Mouse (Mus musculus): Measurements from ENCODE around the gene Neurl3. TPM values are rescaled to one million over a fixed set of nuclear protein-coding genes. Genes with fewer than 3 reads are reported as not detected.

Gene Neurl3
- polyA plus RNA-seq, 1 experiment from 2014 or later: 2.4 TPM

DNA sequence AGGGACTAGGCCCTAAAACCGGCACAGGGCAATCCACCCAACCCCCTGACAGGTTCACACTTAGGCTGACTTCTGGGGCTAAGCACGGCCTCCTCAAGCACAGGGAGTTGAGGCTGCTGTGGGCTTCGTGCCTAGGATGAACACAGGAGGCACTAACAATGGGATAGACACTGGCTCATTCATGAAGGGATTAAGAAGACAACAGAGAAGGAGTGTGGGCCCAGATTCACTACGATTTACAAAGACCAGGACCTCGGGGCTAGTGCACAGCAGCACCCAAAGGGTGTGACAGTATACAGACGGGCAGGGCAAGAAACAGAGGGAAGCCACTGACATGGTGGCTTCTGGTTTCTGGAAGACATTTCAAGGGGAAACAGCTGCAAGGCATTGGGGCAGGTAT, 34.3 kb downstream of the Neurl3 start:
- Histone ChIP-seq H3K9me3 (replicated peaks) (no peaks in the 10 kb centered on the region), H3K27me3 (no peaks in the 10 kb centered on the region), H3K36me3 (replicated peaks) (peaks cover 5% of the 10 kb centered on the region; the same call in 1 of the 2 replicates), H3K9ac (no peak overlapping the region), H3K4me1 (replicated peaks) (peaks cover 35% of the 10 kb centered on the region), H3K27ac (replicated peaks) (no peak overlapping the region), H3K4me3 (replicated peaks) (no peak overlapping the region), H3K4me2 (no peak overlapping the region)
- no peak for ATAC-seq (ENCODE audit: insufficient read depth)
- WGBS (ENCODE audit: insufficient replicate concordance): 64% methylated on average over 6 of the region's 6 CpGs

DNA sequence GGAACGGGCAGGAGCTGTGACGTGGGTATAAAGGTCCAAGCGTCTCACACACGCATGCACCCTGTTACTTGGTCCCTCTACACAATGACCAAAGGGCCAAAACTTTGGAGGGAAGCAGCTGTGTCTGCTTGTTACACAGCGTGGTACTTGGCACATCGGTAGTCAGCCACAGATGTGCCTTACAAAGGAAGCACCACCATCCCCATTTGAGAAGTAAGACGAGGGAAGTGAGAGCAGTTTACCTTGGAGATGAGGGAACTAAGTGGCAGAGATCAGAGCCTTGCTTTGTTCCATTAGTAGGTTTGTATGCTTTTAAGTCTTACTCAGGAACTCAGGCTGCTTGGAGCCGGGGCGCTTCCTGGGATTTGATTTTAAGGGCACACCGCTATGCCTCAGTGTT, 35.1 kb downstream of the Neurl3 start:
- no peak overlapping the region for H3K9ac ChIP-seq
- ATAC-seq (ENCODE audit: insufficient read depth): no peak
- WGBS (ENCODE audit: insufficient replicate concordance): 78% methylated on average over 10 of the region's 10 CpGs

DNA sequence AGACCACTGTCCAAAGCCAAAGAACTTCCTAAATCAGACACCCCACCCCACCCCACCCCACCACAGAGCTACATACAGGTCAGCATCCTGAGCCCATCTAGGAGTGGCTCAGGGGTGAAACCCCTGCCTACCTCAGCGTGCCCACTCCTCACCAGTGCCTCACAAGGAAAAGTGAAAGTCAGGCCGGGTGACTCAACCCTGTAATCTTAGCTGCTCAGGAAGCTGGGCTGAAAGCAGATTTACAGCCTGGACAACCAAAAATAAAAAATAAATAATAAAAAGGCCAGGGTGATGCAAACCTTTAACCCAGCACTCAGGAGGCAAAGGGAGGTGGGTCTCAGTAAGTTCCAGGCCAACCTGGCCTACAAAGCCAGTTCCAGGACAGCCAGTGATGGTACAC, 38.6 kb downstream of the Neurl3 start:
- H3K27me3 ChIP-seq: no peaks in the 10 kb centered on the region
- 0 out of 2 replicates have a peak, but pooled peaks cover 7% of the 10 kb centered on the region for H3K4me1 ChIP-seq (replicated peaks)
- H3K9ac ChIP-seq: no peak overlapping the region
- H3K4me3 ChIP-seq (replicated peaks): no peak overlapping the region
- H3K4me2 ChIP-seq: no peak overlapping the region
- WGBS (ENCODE audit: insufficient replicate concordance): 57% methylated on average over 2 of the region's 2 CpGs
- ATAC-seq (ENCODE audit: insufficient read depth): no peak
- peaks cover 38% of the 10 kb centered on the region for H3K36me3 ChIP-seq (replicated peaks)
- no peak overlapping the region for H3K27ac ChIP-seq (replicated peaks)
- no peaks in the 10 kb centered on the region for H3K9me3 ChIP-seq (replicated peaks)

More for the DNA sequence above, 35.1 kb downstream of the Neurl3 start:
- H3K9me3 ChIP-seq (replicated peaks): no peaks in the 10 kb centered on the region
- peaks cover 12% of the 10 kb centered on the region for H3K36me3 ChIP-seq (replicated peaks)
- H3K27ac ChIP-seq (replicated peaks): no peak overlapping the region
- H3K27me3 ChIP-seq: no peaks in the 10 kb centered on the region
- peaks cover 30% of the 10 kb centered on the region for H3K4me1 ChIP-seq (replicated peaks)
- no peak overlapping the region for H3K4me2 ChIP-seq
- no peak overlapping the region for H3K4me3 ChIP-seq (replicated peaks)

DNA sequence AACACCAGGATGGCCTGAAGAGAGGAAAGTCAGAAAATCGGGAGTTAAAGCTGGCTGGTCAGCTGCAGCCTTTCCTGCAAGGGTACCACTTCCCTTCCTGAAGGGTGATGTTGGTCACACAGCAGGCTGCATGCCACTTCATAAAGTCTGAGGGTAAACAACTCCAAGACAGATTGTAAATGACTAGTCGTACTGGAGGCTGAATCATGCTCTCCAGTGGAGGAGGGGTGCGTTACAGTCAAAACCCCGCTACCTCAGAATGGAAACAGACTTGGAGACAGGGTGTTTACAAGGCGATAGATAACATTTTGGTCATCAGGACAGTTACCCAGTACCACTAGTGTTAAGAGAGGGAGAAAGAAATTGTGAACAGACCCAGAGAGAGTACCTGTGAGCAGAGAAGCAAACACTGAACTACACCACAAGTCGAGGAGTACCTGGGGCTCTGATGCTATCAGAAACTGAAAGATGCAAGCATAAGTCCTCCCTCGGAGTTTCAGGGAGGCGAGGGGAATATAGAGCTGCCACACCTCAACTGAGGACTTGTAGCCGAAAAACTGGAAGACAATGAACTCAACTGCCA, 39.3 kb downstream of the Neurl3 start:
- no peak overlapping the region for H3K4me2 ChIP-seq
- H3K27ac ChIP-seq (replicated peaks): no peak overlapping the region
- no peak overlapping the region for H3K4me3 ChIP-seq (replicated peaks)
- no peak overlapping the region for H3K9ac ChIP-seq
- H3K27me3 ChIP-seq: no peaks in the 10 kb centered on the region
- H3K4me1 ChIP-seq (replicated peaks): 0 out of 2 replicates have a peak, but pooled peaks cover 1% of the 10 kb centered on the region
- no peaks in the 10 kb centered on the region for H3K9me3 ChIP-seq (replicated peaks)
- peaks cover 42% of the 10 kb centered on the region for H3K36me3 ChIP-seq (replicated peaks)
- no peak for ATAC-seq (ENCODE audit: insufficient read depth)
- 64% methylated on average over 9 of the region's 9 CpGs for WGBS (ENCODE audit: insufficient replicate concordance)

DNA sequence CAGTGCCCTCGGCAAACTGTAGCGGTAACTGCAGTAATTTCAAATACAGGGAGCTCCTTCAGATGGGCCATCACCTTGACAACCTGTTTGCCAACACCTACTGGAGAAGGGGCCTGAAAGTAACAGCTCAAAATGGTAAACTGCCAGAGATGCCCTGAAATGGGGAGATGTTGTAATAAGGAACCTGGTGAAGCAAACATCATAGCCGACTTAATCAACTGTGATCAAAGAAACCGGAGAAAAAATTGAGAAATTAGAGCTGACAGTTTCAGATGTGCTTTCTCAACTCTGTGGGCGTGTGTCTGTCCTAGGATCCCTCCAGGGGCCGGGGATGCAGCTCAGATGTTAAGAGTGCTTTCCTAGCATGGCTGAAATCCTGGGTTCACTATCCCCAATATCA, 41.3 kb downstream of the Neurl3 start:
- Histone ChIP-seq H3K9ac (no peak overlapping the region), H3K36me3 (replicated peaks) (peaks cover 58% of the 10 kb centered on the region)
- 72% methylated on average over 6 of the region's 6 CpGs for WGBS (ENCODE audit: insufficient replicate concordance)

DNA sequence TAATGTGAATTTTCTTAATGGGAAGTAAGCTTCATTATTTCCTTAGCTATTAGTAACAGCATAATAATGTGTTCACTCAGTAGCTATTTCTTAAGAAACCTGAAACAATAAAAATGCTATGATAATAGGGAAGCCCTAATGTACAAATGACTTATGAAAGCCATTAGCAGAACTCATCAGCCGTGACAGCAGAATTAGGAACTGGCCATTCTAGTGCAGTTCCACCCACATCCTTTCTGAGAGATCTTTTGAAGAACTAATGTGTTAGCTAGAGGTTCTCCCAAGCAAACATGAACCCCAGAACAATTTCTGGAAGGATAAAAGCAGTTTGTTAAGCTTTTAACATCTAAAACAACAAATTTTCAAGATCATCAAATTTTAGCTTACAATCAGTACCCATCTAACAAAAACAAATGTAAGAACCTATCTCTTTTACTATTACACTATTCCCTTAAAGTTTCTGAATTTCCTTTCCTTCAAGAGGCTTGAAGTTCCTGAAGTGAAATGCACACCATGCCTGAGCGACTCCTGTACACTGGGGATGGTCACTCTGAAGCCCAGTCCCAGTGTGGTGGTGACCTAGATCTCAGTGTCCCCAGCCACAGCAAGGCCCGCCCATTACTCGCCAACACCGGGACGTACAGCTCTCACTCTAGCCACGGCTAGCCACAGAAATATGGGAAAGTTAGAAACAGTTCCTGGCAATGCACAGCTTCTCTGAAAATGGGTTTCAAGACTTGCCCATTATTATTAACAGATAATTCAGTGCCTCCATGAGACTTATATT, 43.4 kb downstream of the Neurl3 start:
- Histone ChIP-seq H3K36me3 (replicated peaks) (peaks cover 77% of the 10 kb centered on the region), H3K27ac (replicated peaks) (no peak overlapping the region), H3K27me3 (no peaks in the 10 kb centered on the region), H3K4me2 (no peak overlapping the region), H3K9ac (no peak overlapping the region), H3K9me3 (replicated peaks) (no peaks in the 10 kb centered on the region), H3K4me3 (replicated peaks) (no peak overlapping the region), H3K4me1 (replicated peaks) (no peaks in the 10 kb centered on the region)
- WGBS (ENCODE audit: insufficient replicate concordance): 61% methylated on average over 7 of the region's 7 CpGs
- ATAC-seq (ENCODE audit: insufficient read depth): no peak

More for the DNA sequence above, 41.3 kb downstream of the Neurl3 start:
- Histone ChIP-seq H3K9me3 (replicated peaks) (no peaks in the 10 kb centered on the region), H3K4me3 (replicated peaks) (no peak overlapping the region), H3K4me1 (replicated peaks) (no peaks in the 10 kb centered on the region), H3K27ac (replicated peaks) (no peak overlapping the region), H3K4me2 (no peak overlapping the region), H3K27me3 (no peaks in the 10 kb centered on the region)
- ATAC-seq (ENCODE audit: insufficient read depth): no peak

DNA sequence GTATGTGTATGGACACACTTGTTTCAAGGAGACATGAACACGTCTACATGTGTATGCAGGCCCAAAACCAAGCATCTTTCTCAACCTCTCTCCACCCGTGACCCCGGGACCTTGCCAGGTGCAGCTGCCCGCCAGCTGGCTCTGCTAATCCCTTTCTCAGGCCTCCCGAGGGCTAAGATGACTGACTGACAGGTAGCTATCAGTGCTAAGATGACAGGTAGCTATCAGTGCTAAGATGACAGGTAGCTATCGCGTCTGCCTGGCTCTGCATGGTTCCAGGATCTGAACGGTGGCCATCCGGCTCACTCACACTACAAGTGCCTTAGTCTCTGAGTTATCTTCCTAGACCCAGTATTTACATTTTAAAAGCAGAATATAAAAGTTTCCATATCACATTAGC, 46.0 kb downstream of the Neurl3 start:
- no peaks in the 10 kb centered on the region for H3K4me1 ChIP-seq (replicated peaks)
- peaks cover 70% of the 10 kb centered on the region for H3K36me3 ChIP-seq (replicated peaks)
- H3K4me2 ChIP-seq: no peak overlapping the region
- no peaks in the 10 kb centered on the region for H3K27me3 ChIP-seq
- no peak overlapping the region for H3K9ac ChIP-seq
- H3K27ac ChIP-seq (replicated peaks): no peak overlapping the region
- WGBS (ENCODE audit: insufficient replicate concordance): 79% methylated on average over 9 of the region's 9 CpGs
- ATAC-seq (ENCODE audit: insufficient read depth): no peak
- no peaks in the 10 kb centered on the region for H3K9me3 ChIP-seq (replicated peaks)
- no peak overlapping the region for H3K4me3 ChIP-seq (replicated peaks)

DNA sequence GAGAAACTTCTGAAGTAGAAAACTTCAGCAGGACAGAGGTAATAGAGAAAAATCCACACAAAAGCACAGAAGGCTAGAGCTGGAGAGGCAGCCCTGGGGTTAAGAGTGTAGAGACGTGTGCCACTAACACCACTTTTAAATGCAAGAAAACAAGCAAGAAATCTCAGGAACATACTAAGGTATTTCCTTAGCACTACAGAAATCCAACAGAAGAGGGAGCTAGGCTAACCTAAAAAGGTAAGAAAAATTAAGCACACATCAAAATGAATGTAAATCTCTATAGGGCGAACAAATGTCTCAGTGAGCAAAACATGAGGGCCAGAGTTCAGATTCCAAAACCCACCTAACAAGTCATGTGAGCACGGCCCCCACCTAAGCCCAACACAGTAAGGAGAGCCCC, 49.8 kb downstream of the Neurl3 start:
- peaks cover 76% of the 10 kb centered on the region for H3K36me3 ChIP-seq (replicated peaks)
- no peak overlapping the region for H3K4me3 ChIP-seq (replicated peaks)

More for the DNA sequence above, 49.8 kb downstream of the Neurl3 start:
- 77% methylated on average over 3 of the region's 3 CpGs for WGBS (ENCODE audit: insufficient replicate concordance)
- no peaks in the 10 kb centered on the region for H3K4me1 ChIP-seq (replicated peaks)
- H3K27me3 ChIP-seq: no peaks in the 10 kb centered on the region
- H3K4me2 ChIP-seq: no peak overlapping the region
- ATAC-seq (ENCODE audit: insufficient read depth): no peak
- no peaks in the 10 kb centered on the region for H3K9me3 ChIP-seq (replicated peaks)
- H3K27ac ChIP-seq (replicated peaks): no peak overlapping the region
- no peak overlapping the region for H3K9ac ChIP-seq

Other genes with a start within 250 kb of the Neurl3 start
- 13.2 and 17.4 TPM in 2 replicates for gene Hs6st1, start 206.3 kb downstream of the Neurl3 start, polyA plus RNA-seq (2015; fragmentation: Nextera tagmentation; extraction: Ambion mirVana)
- 19.4 and 19.5 TPM in 2 replicates for gene Uggt1, start 30.0 kb downstream of the Neurl3 start, polyA plus RNA-seq (2015; fragmentation: Nextera tagmentation; extraction: Ambion mirVana)
- gene Arid5a, start 33.1 kb upstream of the Neurl3 start, polyA plus RNA-seq (2015; fragmentation: Nextera tagmentation; extraction: Ambion mirVana): 3.5 and 4.2 TPM in 2 replicates
- 12.4 and 12.6 TPM in 2 replicates for gene Kansl3, start 94.5 kb upstream of the Neurl3 start, polyA plus RNA-seq (2015; fragmentation: Nextera tagmentation; extraction: Ambion mirVana)
- 0.23 and 0.24 TPM in 2 replicates for gene Fer1l5, start 97.6 kb upstream of the Neurl3 start, polyA plus RNA-seq (2015; fragmentation: Nextera tagmentation; extraction: Ambion mirVana)
- 12.6 and 14.3 TPM in 2 replicates for gene Lman2l, start 170.6 kb upstream of the Neurl3 start, polyA plus RNA-seq (2015; fragmentation: Nextera tagmentation; extraction: Ambion mirVana)
- 2.7 and 2.9 TPM in 2 replicates for gene Cnnm4, start 196.9 kb upstream of the Neurl3 start, polyA plus RNA-seq (2015; fragmentation: Nextera tagmentation; extraction: Ambion mirVana)
- 1.0 and 1.1 TPM in 2 replicates for gene Cnnm3, start 237.2 kb upstream of the Neurl3 start, polyA plus RNA-seq (2015; fragmentation: Nextera tagmentation; extraction: Ambion mirVana)

All from liver, embryonic 15.5 days (tissue).